Mouse (Mus musculus) CH12F3 (cell line): Measurements from ENCODE around the gene Lyst.

Experiments used
- in situ Hi-C: fragments of 300-500 bp; cut with MboI; formaldehyde crosslinking; loops from 2 replicates; pipeline ENCODE4 v1.14.3; 2020; ENCODE audit warnings: low sequenced_read_pairs

Lyst gene

GRCm38 (mm10) chr13:13573572-13574257 lies 16.5 kb upstream of the Lyst start:
- in situ Hi-C loops: no loop called here

- in situ Hi-C loops: no loop called here
These were observed 15.8 kb upstream of the Lyst start for GRCm38 (mm10) chr13:13574258-13574870.

DNA sequence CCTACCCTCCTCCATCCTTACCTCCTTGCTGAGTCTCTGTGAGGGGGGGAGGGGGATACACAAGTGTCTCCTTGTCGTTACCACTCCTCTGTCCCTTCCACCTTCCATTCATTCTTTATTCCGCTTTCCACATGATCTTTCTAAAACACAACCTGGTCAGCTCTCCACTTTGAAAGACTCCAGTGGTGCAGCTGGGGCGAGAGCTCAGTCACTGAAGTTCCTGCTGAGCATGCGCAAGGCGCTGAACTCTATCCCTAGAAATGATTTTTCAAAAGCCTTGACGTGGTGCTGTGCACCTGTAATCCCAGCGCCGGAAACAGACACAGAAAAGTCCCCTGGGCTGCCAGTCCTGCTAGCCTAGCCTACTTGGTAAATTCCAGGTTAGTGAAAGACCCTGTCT lies 15.1 kb upstream of the Lyst start:
- in situ Hi-C loops: no loop called here

- in situ Hi-C loops: no loop called here
These were observed 13.6 kb upstream of the Lyst start for GRCm38 (mm10) chr13:13576469-13577205.

DNA sequence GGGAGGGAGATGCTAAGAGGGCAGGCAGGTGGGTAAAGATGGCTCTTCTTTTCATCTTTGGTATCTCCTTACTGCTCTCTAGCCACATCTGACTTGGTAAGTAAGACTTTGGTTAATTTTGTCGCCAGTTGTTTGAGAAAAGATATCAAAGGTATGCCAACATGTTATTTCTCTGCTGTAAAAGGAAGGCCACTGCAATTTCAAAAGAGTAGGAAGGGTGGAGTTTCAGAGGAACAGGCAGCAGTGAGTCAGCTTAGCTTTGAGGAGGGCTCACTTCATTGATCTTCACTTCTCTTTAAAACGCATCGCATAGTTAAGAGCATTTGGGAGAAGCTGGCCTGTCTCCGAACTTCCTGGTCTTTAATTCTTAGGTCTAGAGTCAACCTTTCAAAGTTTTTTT lies 8.2 kb upstream of the Lyst start:
- in situ Hi-C loops: loop anchor here (10.0 kb wide), 1 partner anchor 57 kb away; no protein-coding TSS in a partner anchor

DNA sequence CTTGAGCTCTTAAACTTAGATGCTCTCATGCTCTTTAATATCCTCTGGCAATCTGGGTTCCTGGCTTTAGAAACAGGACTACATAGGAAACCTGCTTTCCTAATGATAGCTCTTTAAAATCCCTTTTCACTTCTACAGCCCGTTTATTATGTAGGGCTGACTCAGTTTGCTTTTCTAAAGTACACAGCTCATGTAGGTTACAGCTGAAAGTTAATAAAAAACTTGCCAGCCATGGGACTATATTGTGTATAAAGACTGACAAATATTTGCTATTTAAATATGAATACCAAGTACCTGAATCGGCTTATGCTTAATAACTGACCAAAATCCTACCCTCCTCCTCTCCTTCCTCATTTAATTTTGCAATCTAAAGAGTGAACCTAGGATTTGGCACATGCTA lies 6.7 kb upstream of the Lyst start:
- in situ Hi-C loops: loop anchor here (10.0 kb wide), 1 partner anchor 59 kb away; no protein-coding TSS in a partner anchor

GRCm38 (mm10) chr13:13587653-13588184 lies 2.5 kb upstream of the Lyst start:
- in situ Hi-C loops: loop anchor here (10.0 kb wide), 1 partner anchor 63 kb away; no protein-coding TSS in a partner anchor

- in situ Hi-C loops: loop anchor here (10.0 kb wide), 1 partner anchor 64 kb away; no protein-coding TSS in a partner anchor
These were observed 1.7 kb upstream of the Lyst start for GRCm38 (mm10) chr13:13588518-13588917.

DNA sequence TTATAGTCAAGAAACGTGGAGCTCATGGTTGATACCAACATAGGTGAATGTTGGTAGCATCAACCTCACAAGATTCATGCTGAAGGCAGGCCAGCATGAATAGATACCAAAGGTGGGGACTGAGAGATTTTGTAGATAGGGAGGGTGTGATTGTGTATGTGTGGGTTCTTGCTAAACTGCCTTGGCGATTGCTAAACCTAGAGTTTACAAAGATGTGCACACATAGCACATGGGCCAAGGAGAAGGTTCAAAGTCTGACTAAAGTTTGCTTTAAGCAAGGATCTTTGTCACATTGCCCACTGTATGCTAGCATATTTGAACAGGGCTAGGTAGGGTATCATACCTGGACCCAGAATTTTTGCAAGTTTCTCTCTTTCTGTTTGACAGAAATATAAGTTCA lies 1.2 kb upstream of the Lyst start:
- in situ Hi-C loops: loop anchor here (10.0 kb wide), 1 partner anchor 64 kb away; no protein-coding TSS in a partner anchor

DNA sequence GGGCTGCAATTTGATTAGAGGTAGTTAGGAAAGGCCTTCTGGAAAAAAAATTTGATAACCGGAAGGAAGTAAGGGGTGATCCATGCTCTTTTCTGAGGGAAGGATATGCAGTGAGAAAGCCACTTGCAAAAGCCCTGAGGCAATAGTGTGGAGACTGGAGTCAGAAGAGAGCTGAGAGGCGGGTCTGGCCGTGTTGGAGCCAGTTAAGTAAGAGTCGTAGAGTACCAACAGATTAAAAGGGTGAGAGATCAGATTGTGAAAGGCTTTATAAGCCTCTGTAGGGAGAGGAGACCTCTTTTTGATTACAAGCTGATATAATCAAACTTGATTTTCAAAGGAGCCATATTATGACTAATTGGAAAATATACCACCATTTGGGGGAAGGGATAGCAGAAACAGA lies 1.7 kb downstream of the Lyst start:
- in situ Hi-C loops: no loop called here

DNA sequence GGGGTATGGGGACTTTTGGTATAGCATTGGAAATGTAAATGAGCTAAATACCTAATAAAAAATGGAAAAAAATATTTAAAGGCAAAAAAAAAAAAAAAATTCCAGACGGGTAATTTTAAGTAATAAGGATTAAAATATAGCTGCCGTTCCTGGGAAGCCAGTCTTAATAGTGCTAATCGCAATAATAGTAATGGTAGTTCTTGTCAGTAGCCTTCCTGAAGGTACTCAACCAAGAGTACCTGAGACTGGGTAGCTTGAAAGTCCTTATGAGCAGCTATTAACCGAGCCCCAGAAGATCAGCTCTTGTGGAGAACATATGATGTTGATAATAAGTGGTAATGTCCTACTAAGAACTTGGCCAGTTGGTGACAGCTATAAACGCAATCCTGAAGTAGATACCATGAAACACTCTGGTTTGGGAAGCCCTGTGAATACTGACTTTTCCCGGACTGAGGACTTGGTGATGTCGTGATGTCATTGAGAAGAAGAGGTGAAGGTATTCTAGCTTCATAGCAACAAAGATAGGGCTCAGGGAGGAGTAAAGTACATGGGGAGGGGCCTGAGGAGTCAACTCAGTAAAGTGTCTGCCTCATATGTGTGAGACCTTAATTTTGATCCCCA lies 6.3 kb downstream of the Lyst start:
- in situ Hi-C loops: no loop called here

GRCm38 (mm10) chr13:13597896-13598295 lies 7.7 kb downstream of the Lyst start:
- in situ Hi-C loops: no loop called here

DNA sequence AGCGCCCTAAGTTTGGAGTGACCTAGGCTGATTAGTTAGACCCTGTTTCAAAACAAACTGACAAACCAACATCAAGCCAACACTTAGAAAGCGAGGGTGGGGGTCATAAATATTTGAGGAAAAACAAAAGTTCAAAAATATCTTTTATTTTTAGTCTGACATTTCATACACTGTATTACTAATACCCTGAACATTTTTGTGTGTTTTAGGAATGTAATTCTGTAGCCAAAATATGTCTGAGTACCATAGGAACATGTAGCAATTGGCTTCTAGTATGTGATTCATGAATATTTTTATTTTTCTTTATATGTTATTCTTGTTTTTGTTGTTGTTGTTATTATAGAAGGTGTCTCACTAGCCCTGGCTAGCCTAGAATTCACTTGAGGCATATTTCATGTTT lies 11.2 kb downstream of the Lyst start:
- in situ Hi-C loops: no loop called here

DNA sequence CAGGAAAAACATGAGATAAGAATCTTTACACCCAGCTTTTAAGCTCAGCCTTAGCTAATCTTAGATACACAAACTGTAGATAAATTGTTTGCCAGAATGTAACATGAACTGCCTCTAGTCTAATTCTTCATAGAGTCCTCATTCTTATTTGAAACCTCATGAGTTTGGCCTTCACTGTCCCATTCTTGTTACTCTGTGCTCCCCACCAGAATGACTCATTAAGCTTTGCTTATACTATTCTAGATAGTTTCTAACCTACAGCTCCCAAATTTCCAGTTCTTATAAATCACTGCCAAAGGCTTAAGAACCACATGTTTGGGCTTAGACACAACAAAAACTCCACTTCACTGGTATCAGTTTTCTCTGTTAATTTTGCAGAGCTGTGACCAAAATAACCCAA lies 16.0 kb downstream of the Lyst start:
- in situ Hi-C loops: no loop called here

DNA sequence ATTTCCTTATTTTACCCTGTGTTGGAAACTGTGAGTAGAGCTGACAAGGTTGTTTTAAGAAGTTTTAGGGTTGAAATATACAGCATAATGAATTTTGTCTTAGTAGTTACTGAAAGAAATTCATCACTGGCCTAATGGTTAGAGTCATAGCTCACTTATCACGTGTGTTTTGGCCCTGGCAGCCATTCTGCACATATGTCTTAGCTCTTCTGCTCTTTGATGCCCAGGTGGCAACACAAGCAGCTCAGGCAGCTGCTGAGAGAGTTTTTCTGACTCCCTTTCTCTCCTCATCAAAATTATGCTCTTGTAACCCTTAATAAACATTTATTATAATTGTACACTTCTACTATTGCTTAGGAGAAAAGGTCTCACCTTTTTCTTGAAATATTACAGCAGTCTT lies 18.1 kb downstream of the Lyst start:
- in situ Hi-C loops: no loop called here

DNA sequence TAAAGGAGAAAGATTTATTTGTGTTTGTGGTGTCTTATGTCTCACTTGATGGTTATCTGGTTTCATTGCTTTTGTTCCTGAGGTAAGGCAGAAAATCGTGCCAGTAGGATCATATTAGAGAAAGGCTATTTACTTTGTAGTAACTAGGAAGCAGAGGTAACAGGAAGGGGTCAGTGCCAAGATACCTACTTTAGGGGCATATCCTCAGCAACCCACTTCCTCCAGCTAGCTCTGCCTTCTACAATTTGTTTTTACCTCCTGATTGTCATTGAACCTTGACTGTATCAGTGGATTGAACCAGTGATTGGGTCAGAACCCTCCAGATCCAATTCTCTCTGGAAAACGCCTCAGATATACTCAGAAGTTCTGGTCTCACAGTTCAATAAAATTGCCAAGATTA lies 19.5 kb downstream of the Lyst start:
- in situ Hi-C loops: loop anchor here (10.0 kb wide), 1 partner anchor 95 kb away; no protein-coding TSS in a partner anchor

DNA sequence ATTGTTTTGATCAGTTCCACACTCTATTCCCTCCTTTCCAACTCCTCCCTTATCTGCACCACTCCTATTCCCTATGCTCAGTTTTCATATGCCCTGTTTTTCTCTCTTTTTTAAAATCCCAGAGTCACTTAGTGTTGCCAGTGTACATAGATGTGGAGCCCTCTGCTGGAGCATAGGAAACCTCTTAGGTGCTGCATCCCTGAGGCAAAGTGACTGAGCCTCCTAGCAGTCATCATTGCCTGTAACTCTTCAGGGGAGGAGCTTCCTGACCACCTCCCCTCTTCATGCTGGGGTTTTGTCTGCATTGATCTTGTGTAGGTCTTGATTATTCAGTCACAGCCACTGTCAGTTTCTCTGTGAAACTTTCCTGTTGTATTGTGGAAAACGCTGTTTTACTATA lies 22.7 kb downstream of the Lyst start:
- in situ Hi-C loops: loop anchor here (10.0 kb wide), 1 partner anchor 98 kb away; no protein-coding TSS in a partner anchor

DNA sequence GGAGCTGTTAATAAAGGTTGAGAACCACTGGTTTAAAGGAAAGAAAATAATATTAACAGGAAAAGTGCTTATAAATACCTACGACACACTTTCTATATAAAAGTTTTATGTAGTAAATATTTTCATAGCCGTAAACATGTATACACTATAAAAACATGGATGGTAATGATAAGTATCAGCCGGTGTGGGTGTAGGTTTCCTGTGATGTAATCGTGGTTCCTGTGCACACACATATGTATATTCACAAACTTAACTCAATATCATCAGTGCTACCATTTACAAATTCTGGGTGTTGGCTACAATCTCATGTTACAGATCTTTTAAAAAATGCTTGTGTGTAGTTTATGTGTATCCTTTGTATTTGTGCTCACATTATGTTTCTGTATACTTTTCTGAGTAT lies 24.0 kb downstream of the Lyst start:
- in situ Hi-C loops: loop anchor here (10.0 kb wide), 1 partner anchor 99 kb away; no protein-coding TSS in a partner anchor

DNA sequence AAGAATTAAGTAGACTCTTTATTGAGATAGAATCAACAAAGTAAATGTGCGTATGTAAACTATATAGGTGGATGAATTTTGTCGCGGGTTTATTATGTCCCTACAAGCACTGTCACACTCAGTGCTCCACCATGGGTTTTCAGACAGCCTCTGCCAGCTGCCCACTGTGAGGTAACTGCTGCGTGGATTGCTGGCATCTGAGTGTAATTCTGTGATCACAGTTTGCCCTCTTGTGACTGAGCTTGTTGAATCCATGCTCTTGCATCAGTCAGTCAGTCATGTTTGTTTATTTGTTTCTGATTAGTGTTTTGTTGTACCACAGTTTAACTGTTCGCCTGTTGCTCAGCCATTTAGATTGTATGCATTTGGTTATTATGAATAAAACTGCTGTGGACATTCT lies 31.3 kb downstream of the Lyst start:
- in situ Hi-C loops: no loop called here

GRCm38 (mm10) chr13:13622565-13622964 lies 32.4 kb downstream of the Lyst start:
- in situ Hi-C loops: no loop called here

- in situ Hi-C loops: no loop called here
These were observed 43.5 kb downstream of the Lyst start for GRCm38 (mm10) chr13:13633746-13634145.
